Mouse (Mus musculus) heart, embryonic 15.5 days (tissue): ENCODE data around the gene Tmem255b. TPM values are rescaled to one million over a fixed set of nuclear protein-coding genes. Genes with fewer than 3 reads are reported as not detected.

Experiments used
- ATAC-seq: fragments of 200-750 bp; cut with Nextera tagmentation; replicated peaks from 2 replicates; pipeline ENCODE4 v1.8.0; 2017; ENCODE audit warnings: low read depth, moderate TSS enrichment; ENCODE audit not compliant: insufficient number of reproducible peaks, insufficient read depth, low FRiP score
- H3K27ac ChIP-seq: fragments of 300-500 bp; sonication (generic); 2 replicates; pipeline ENCODE4 v1.5.1; 2015; ENCODE audit warnings: mild to moderate bottlenecking, inconsistent platforms
- H3K27me3 ChIP-seq: fragments of 300-500 bp; sonication (generic); 2 replicates; pipeline ENCODE4 v1.6.1; 2015; ENCODE audit warnings: inconsistent platforms
- H3K36me3 ChIP-seq: fragments of 300-500 bp; sonication (generic); 2 replicates; pipeline ENCODE4 v1.6.1; 2015; ENCODE audit warnings: mild to moderate bottlenecking, inconsistent platforms
- H3K4me1 ChIP-seq: fragments of 300-500 bp; sonication (generic); replicated peaks from 2 replicates; pipeline ENCODE4 v1.6.1; 2015; ENCODE audit warnings: inconsistent platforms
- H3K4me2 ChIP-seq: fragments of 300-500 bp; sonication (generic); 2 replicates; pipeline ENCODE4 v1.6.1; 2015; ENCODE audit warnings: inconsistent platforms, mild to moderate bottlenecking, moderate library complexity
- H3K4me3 ChIP-seq: fragments of 300-500 bp; sonication (generic); 2 replicates; pipeline ENCODE4 v1.5.1; 2015; ENCODE audit warnings: mild to moderate bottlenecking, inconsistent platforms
- H3K9ac ChIP-seq: fragments of 300-500 bp; sonication (generic); 2 replicates; pipeline ENCODE4 v1.6.1; 2015; ENCODE audit warnings: mild to moderate bottlenecking, inconsistent platforms
- H3K9me3 ChIP-seq: fragments of 300-500 bp; sonication (generic); replicated peaks from 2 replicates; pipeline ENCODE4 v1.6.1; 2016; ENCODE audit warnings: inconsistent platforms
- WGBS: fragments of 180-500 bp; shearing (Covaris S2); methylation state at CpG from one replicate; pipeline ENCODE4 v1.1.7; 2015; ENCODE audit warnings: mixed read lengths; 5-methylcytosine and 5-hydroxymethylcytosine counted together
- polyA plus RNA-seq: library from polyadenylated mRNA; unstranded; fragments of >200 nt; fragmentation: Nextera tagmentation; extraction: Ambion mirVana; gene quantifications from 2 replicates; pipeline ENCODE4 v1.2.1, GENCODE M21; 2015

Tmem255b gene
- polyA plus RNA-seq = 1.6 and 2.1 TPM in 2 replicates

- Histone ChIP-seq H3K27ac (no peak within 1 kb of the TSS), H3K4me3 (peak within 1 kb of the TSS; percentile 11; the same call in 1 of the 2 replicates), H3K4me1 (no peaks in the 10 kb centered on the region; the same call in 1 of the 2 replicates), H3K36me3 (no peaks in the 10 kb centered on the region), H3K9me3 (no peaks in the 10 kb centered on the region), H3K27me3 (peaks cover 44% of the 10 kb centered on the region), H3K4me2 (peak within 1 kb of the TSS; percentile 20; the same call in 1 of the 2 replicates), H3K9ac (no peak within 1 kb of the TSS)
- ATAC-seq = no peak
- 29% methylated on average over 10 of the region's 10 CpGs for WGBS
Observed at GRCm38 (mm10) chr8:13434889-13435288, at the start of gene Tmem255b. TSS of gene Tmem255b (plus strand) at chr8:13435189.

- Histone ChIP-seq H3K4me3 (no peak overlapping the region), H3K9ac (no peak overlapping the region), H3K27me3 (no peaks in the 10 kb centered on the region), H3K27ac (no peak overlapping the region), H3K36me3 (no peaks in the 10 kb centered on the region), H3K4me2 (no peak overlapping the region), H3K4me1 (no peaks in the 10 kb centered on the region; the same call in 1 of the 2 replicates), H3K9me3 (no peaks in the 10 kb centered on the region)
- ATAC-seq = no peak
- 69% methylated on average over 13 of the region's 13 CpGs for WGBS
Observed at GRCm38 (mm10) chr8:13386366-13386765, 48.6 kb upstream of the Tmem255b start.

GRCm38 (mm10) chr8:13387728-13388127 lies 47.3 kb upstream of the Tmem255b start:
- ATAC-seq = no peak
- no peak overlapping the region for H3K9ac ChIP-seq
- H3K27me3 ChIP-seq = no peaks in the 10 kb centered on the region
- H3K4me1 ChIP-seq = no peaks in the 10 kb centered on the region
- H3K4me3 ChIP-seq = no peak overlapping the region
- H3K27ac ChIP-seq = no peak overlapping the region
- no peaks in the 10 kb centered on the region for H3K36me3 ChIP-seq
- no peaks in the 10 kb centered on the region for H3K9me3 ChIP-seq
- WGBS = 74% methylated on average over 8 of the region's 8 CpGs
- no peak overlapping the region for H3K4me2 ChIP-seq

- WGBS = 76% methylated on average over 2 of the region's 2 CpGs
- no peak overlapping the region for H3K4me3 ChIP-seq
- no peak overlapping the region for H3K9ac ChIP-seq
- no peak overlapping the region for H3K4me2 ChIP-seq
- no peaks in the 10 kb centered on the region for H3K9me3 ChIP-seq
- no peak overlapping the region for H3K27ac ChIP-seq
- no peaks in the 10 kb centered on the region for H3K27me3 ChIP-seq
- ATAC-seq = no peak
- no peaks in the 10 kb centered on the region for H3K4me1 ChIP-seq
- no peaks in the 10 kb centered on the region for H3K36me3 ChIP-seq
Observed at GRCm38 (mm10) chr8:13388744-13389143, 46.2 kb upstream of the Tmem255b start.

- no peak overlapping the region for H3K27ac ChIP-seq
- H3K36me3 ChIP-seq = no peaks in the 10 kb centered on the region
- 85% methylated on average over 7 of the region's 7 CpGs for WGBS
- H3K4me2 ChIP-seq = no peak overlapping the region
- H3K9ac ChIP-seq = no peak overlapping the region
- no peak for ATAC-seq
- no peaks in the 10 kb centered on the region for H3K27me3 ChIP-seq
- no peak overlapping the region for H3K4me3 ChIP-seq
- H3K4me1 ChIP-seq = no peaks in the 10 kb centered on the region
- no peaks in the 10 kb centered on the region for H3K9me3 ChIP-seq
Observed at GRCm38 (mm10) chr8:13393869-13394268, 41.1 kb upstream of the Tmem255b start.

GRCm38 (mm10) chr8:13396725-13397124 lies 38.3 kb upstream of the Tmem255b start, which contains the start of gene Atp4b:
TSS of gene Atp4b (minus strand) at chr8:13396825.
- H3K4me1 ChIP-seq = no peaks in the 10 kb centered on the region
- H3K9ac ChIP-seq = no peak within 1 kb of the TSS
- H3K9me3 ChIP-seq = no peaks in the 10 kb centered on the region
- H3K4me2 ChIP-seq = no peak within 1 kb of the TSS
- no peaks in the 10 kb centered on the region for H3K36me3 ChIP-seq
- H3K27me3 ChIP-seq = no peaks in the 10 kb centered on the region
- no peak within 1 kb of the TSS for H3K27ac ChIP-seq
- no peak within 1 kb of the TSS for H3K4me3 ChIP-seq
- WGBS = 65% methylated on average over 5 of the region's 5 CpGs
- no peak for ATAC-seq

- H3K9me3 ChIP-seq = no peaks in the 10 kb centered on the region
- no peaks in the 10 kb centered on the region for H3K36me3 ChIP-seq
- ATAC-seq = no peak
- H3K4me2 ChIP-seq = no peak overlapping the region
- no peaks in the 10 kb centered on the region for H3K27me3 ChIP-seq
- no peak overlapping the region for H3K9ac ChIP-seq
- H3K4me1 ChIP-seq = no peaks in the 10 kb centered on the region
- H3K4me3 ChIP-seq = no peak overlapping the region
- H3K27ac ChIP-seq = no peak overlapping the region
- WGBS = 72% methylated on average over 6 of the region's 6 CpGs
Observed at GRCm38 (mm10) chr8:13403517-13403916, 31.5 kb upstream of the Tmem255b start.

GRCm38 (mm10) chr8:13404666-13405131 lies 30.3 kb upstream of the Tmem255b start, which contains the start of gene Grk1:
TSS of gene Grk1 (plus strand) at chr8:13405081.
- Histone ChIP-seq H3K4me2 (no peak within 1 kb of the TSS), H3K27ac (no peak within 1 kb of the TSS), H3K9me3 (no peaks in the 10 kb centered on the region), H3K27me3 (peaks cover 4% of the 10 kb centered on the region; the same call in 1 of the 2 replicates), H3K36me3 (no peaks in the 10 kb centered on the region), H3K9ac (no peak within 1 kb of the TSS), H3K4me3 (no peak within 1 kb of the TSS), H3K4me1 (no peaks in the 10 kb centered on the region)
- WGBS = 75% methylated on average over 5 of the region's 5 CpGs
- ATAC-seq = no peak

- ATAC-seq = no peak
- Histone ChIP-seq H3K9ac (no peak overlapping the region), H3K4me1 (no peaks in the 10 kb centered on the region), H3K4me2 (no peak overlapping the region), H3K9me3 (no peaks in the 10 kb centered on the region), H3K27ac (no peak overlapping the region), H3K27me3 (peaks cover 4% of the 10 kb centered on the region; the same call in 1 of the 2 replicates), H3K4me3 (no peak overlapping the region), H3K36me3 (no peaks in the 10 kb centered on the region)
- WGBS = 75% methylated on average over 5 of the region's 5 CpGs
Observed at GRCm38 (mm10) chr8:13406011-13406410, 29.0 kb upstream of the Tmem255b start.

GRCm38 (mm10) chr8:13411597-13411996 lies 23.4 kb upstream of the Tmem255b start:
- peaks cover 18% of the 10 kb centered on the region for H3K27me3 ChIP-seq
- WGBS = 25% methylated on average over 6 of the region's 6 CpGs
- no peaks in the 10 kb centered on the region for H3K36me3 ChIP-seq

GRCm38 (mm10) chr8:13412891-13413558 lies 22.0 kb upstream of the Tmem255b start:
- no peaks in the 10 kb centered on the region for H3K36me3 ChIP-seq
- no peaks in the 10 kb centered on the region for H3K4me1 ChIP-seq
- H3K4me2 ChIP-seq = no peak overlapping the region
- ATAC-seq = no peak; the same call in 1 of the 2 replicates
- no peak overlapping the region for H3K9ac ChIP-seq
- H3K27me3 ChIP-seq = peaks cover 18% of the 10 kb centered on the region
- no peak overlapping the region for H3K4me3 ChIP-seq
- no peak overlapping the region for H3K27ac ChIP-seq
- no peaks in the 10 kb centered on the region for H3K9me3 ChIP-seq
- 61% methylated on average over 13 of the region's 13 CpGs for WGBS

More at GRCm38 (mm10) chr8:13411597-13411996, 23.4 kb upstream of the Tmem255b start:
- Histone ChIP-seq H3K27ac (no peak overlapping the region), H3K4me2 (no peak overlapping the region), H3K9ac (no peak overlapping the region), H3K4me3 (no peak overlapping the region), H3K4me1 (no peaks in the 10 kb centered on the region), H3K9me3 (no peaks in the 10 kb centered on the region)
- no peak for ATAC-seq
